Mouse (Mus musculus) right cerebral cortex, postnatal 36 days (tissue): Measurements from ENCODE around the gene Slc6a5.

ENCODE experiments used
- DNase-seq, 2 experiments: peaks; one replicate each; pipeline ENCODE4 v3.0.0; 2022; ENCODE audit warnings: low spot score in 2 of 2, mixed read lengths in 1 of 2

Gene Slc6a5

DNA sequence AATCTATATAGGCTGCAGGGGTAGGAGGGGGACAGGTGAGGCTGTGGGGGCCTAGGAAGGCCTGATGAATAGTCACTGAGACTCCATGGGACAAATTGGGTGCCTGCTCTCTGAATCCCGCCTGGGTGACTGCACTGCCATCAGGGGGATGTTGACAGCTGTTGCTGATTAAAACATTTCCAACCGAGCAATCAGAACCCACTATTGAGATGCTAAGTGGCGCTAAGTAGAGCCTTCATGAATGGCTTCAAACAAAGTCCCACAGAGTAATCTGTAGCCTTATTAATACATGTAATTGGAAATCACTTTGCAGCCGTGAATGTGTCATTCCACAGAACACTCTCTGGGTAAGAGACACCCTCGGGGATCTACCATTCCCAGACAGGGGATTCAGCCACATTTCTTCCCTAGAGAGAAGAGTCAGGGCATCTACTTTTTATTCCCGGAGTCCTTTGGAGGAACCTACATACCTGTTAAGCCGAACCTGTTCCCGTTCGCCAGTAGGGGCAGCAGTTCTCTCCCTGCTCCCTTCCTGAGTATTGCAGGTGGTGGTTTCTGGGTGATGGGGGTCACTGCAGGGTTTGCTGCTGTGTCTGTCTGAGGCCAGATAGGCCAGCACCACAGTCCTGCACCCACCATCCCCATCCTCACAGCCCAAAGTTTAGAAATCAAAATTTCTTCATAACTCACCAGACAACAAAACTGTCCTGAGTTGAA is 71.7 kb downstream of the Slc6a5 start:
- no peak for DNase-seq

DNA sequence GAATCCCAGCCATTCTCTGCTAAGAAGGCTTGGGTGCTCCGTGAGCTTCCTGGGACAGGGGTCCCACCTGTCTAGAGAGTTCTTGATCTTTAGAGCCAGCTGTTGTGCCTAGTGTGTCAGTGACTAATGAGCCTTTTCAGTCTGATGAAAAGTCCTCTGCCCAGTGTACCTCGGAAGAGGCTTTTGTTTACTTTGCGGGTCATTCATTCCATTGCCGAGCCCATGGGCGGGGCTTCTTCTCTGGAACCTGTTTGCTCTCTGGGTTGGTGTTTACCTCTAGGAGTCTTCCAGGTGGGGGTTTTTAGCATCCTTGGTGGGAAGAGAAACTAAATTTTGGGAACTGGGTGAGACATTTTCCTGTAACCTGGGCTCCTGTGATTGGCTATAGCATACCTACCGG is 74.8 kb downstream of the Slc6a5 start:
- no peak for DNase-seq

DNA sequence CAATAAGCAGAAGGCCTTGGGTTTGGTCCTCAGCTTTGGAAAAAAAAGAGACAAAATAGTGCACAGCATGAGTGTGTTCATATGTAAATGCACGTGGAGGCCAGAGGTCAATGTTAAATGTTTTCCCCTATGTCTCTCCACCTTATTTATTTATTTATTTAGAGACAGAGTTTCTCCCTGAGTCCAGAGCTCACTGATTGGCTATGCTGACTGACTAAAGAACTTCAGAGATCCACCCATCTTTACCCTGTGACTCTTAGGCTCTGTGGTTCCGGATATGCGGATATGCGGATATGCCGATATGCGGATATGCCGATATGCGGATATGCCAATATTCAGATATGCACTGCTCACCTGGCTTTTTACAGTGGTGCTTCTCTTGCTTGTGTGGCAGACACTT is 76.0 kb downstream of the Slc6a5 start:
- no peak for DNase-seq

DNA sequence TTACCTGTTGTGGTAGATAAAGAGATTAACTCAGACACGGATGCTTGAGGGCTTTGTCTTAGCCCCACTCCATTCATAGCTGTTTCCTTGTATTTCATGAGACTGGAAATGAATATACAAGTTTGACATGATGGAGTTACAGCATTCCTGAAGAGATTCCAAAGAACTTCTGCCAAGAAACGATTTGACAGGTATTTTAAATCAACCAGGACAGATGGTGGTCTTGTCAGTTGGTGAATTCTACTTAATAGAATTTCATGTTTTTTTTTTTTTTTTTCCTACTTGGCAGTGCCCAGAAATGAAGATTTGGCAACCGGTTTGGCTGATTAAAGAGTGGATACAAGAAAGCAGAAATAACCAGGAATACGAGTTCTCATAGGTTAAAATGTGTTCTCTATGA is 89.4 kb downstream of the Slc6a5 start:
- no peak for DNase-seq

DNA sequence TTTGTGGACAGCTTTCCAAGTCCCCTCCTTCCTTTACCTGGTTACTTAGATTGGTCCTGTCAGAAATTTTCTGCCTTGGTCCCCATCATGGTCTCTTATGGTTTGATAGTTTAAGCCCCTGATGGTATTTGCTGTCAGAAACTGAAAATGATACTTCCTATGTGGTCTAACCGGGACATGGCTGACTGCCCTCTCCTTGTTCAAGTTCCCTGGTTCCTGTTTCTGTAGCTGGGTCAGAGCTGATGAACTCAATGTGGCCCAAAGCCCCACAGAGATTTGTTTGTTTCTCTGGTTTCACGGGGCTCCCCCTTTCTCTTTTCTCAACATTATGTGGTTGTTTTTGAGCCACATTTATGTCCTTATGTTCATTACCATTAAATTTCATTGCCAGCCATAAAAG is 95.3 kb downstream of the Slc6a5 start:
- DNase-seq: no peak
